Mouse (Mus musculus) ES-Bruce4 (cell line): Measurements from ENCODE around the gene D430042O09Rik.

Source experiments
- CTCF ChIP-seq: IDR thresholded peaks from one replicate; pipeline ENCODE4 v1.8.1; 2011; ENCODE audit warnings: low read depth, low read length
- EP300 ChIP-seq: IDR thresholded peaks from 2 replicates; pipeline ENCODE4 v1.6.1; 2011; ENCODE audit warnings: low read depth, low read length; ENCODE audit not compliant: insufficient read depth
- POLR2A ChIP-seq: IDR thresholded peaks from one replicate; pipeline ENCODE4 v1.8.1; 2011; ENCODE audit warnings: low read length; ENCODE audit not compliant: insufficient read depth

GRCm38 (mm10) chr7:125690516-125690915 is 17.2 kb upstream of the D430042O09Rik start:
- no peak for TF ChIP-seq POLR2A
- TF ChIP-seq CTCF = no peak
- TF ChIP-seq EP300 = no peak
